Mouse (Mus musculus) stomach, postnatal 0 days (tissue): Measurements from ENCODE around the gene Ccdc93.

Experiments used
- CTCF ChIP-seq: IDR thresholded peaks from 2 replicates; pipeline ENCODE4 v1.5.1; 2016; ENCODE audit warnings: antibody characterized with exemption, low read depth, mild to moderate bottlenecking, moderate library complexity
- EP300 ChIP-seq: optimal IDR thresholded peaks from 2 replicates; pipeline ENCODE3; 2016; ENCODE audit warnings: antibody characterized with exemption

- TF ChIP-seq CTCF (no peak), EP300 (no peak)
Observed at GRCm38 (mm10) chr1:121511966-121512365, 81.1 kb downstream of the Ccdc93 start.
